Mouse (Mus musculus) layer of hippocampus, adult 8-10 months (tissue): ENCODE data around the gene Zbed4. TPM values are rescaled to one million over a fixed set of nuclear protein-coding genes. Genes with fewer than 3 reads are reported as not detected.

Experiments
- total RNA-seq, 4 experiments: library from RNA; stranded (reverse); gene quantifications; 2 replicates each; pipeline ENCODE4 v1.2.4; 2022

The Zbed4 gene
- total RNA-seq, 4 experiments from 2014 or later: 9.8 to 11.1 (median 10.1) TPM

Other genes starting within 250 kb of the Zbed4 start
- not detected for gene Zdhhc25, start 151.4 kb upstream of the Zbed4 start, total RNA-seq
- gene Brd1, start 17.4 kb upstream of the Zbed4 start, total RNA-seq: 10 to 100 TPM; 50.8 to 56.4 (median 54.1) TPM
- 10 to 100 TPM; 11.3 to 16.7 (median 14.3) TPM for gene Alg12, start 67.7 kb downstream of the Zbed4 start, total RNA-seq
- 10 to 100 TPM; 15.0 to 35.2 (median 26.0) TPM for gene Creld2, start 68.0 kb downstream of the Zbed4 start, total RNA-seq
- gene Pim3, start 110.5 kb downstream of the Zbed4 start, total RNA-seq: 10 to 100 TPM; 32.4 to 44.2 (median 38.4) TPM
- 1 to 10 TPM; 1.2 to 4.3 (median 2.7) TPM for gene Ttll8, start 202.8 kb downstream of the Zbed4 start, total RNA-seq
- 100 to 1,000 TPM; 114 to 176 (median 137) TPM for gene Mlc1, start 227.3 kb downstream of the Zbed4 start, total RNA-seq
- under 1 TPM in 1 of 4 experiments, not detected in 3; 0.29 TPM for gene Mov10l1, start 231.2 kb downstream of the Zbed4 start, total RNA-seq